Comparison of ENCODE assay signal across 16 mouse cellular contexts in genomic region chr8:103408411-103408810, GRCm38 (mm10).
DNase-seq lines count a peak whose midpoint lies in the region; ATAC-seq and TF ChIP-seq lines count a peak whose summit lies in the region.
"Had no signal": no experiment of that assay in that cellular context is flagged by ENCODE, and none has a peak within 500 bp of the region (broad histone marks: within the 10 kb centered on the region; RNA-seq: fewer than 3 reads in every experiment).

No protein-coding gene starts in this region.

- no peaks in the 10 kb centered on the region for H3K27me3 ChIP-seq in heart, embryonic 12.5 days (replicated peaks)
- no peaks in the 10 kb centered on the region for H3K27me3 ChIP-seq in lung, embryonic 14.5 days (ENCODE audit: insufficient read depth, low read length)
- H3K27me3 ChIP-seq in embryonic facial prominence, embryonic 10.5 days (replicated peaks; ENCODE audit: low read depth, poor library complexity, severe bottlenecking), result no peaks in the 10 kb centered on the region
- H3K27me3 ChIP-seq in limb, embryonic 14.5 days (ENCODE audit: control insufficient read depth, insufficient read depth, low read length), result no peaks in the 10 kb centered on the region
- H3K27me3 ChIP-seq in midbrain, embryonic 13.5 days, result no peaks in the 10 kb centered on the region
- H3K27me3 ChIP-seq in forebrain, embryonic 15.5 days, result no peaks in the 10 kb centered on the region
- H3K27me3 ChIP-seq: forebrain, embryonic 12.5 days; hindbrain, embryonic 12.5 days had no signal

- H3K9me3 ChIP-seq in heart, embryonic 12.5 days (replicated peaks), result no peaks in the 10 kb centered on the region
- no peaks in the 10 kb centered on the region for H3K9me3 ChIP-seq in lung, embryonic 14.5 days (ENCODE audit: low read depth, low read length)
- H3K9me3 ChIP-seq in embryonic facial prominence, embryonic 10.5 days, result no peaks in the 10 kb centered on the region
- no peaks in the 10 kb centered on the region for H3K9me3 ChIP-seq in limb, embryonic 14.5 days (ENCODE audit: control insufficient read depth, low read length)
- H3K9me3 ChIP-seq in midbrain, embryonic 13.5 days, result no peaks in the 10 kb centered on the region
- H3K9me3 ChIP-seq in forebrain, embryonic 15.5 days, result no peaks in the 10 kb centered on the region
- H3K9me3 ChIP-seq: forebrain, embryonic 12.5 days; hindbrain, embryonic 12.5 days had no signal

- H3K9ac ChIP-seq in heart, embryonic 12.5 days, result no peak overlapping the region
- no peak overlapping the region for H3K9ac ChIP-seq in lung, embryonic 14.5 days
- H3K9ac ChIP-seq in limb, embryonic 14.5 days (ENCODE audit: low read depth, low read length, severe bottlenecking), result no peak overlapping the region
- no peak overlapping the region for H3K9ac ChIP-seq in midbrain, embryonic 13.5 days (replicated peaks)
- H3K9ac ChIP-seq in forebrain, embryonic 15.5 days (replicated peaks), result no peak overlapping the region
- H3K9ac ChIP-seq: forebrain, embryonic 12.5 days; hindbrain, embryonic 12.5 days had no signal

- H3K4me2 ChIP-seq in heart, embryonic 12.5 days, result no peak overlapping the region
- H3K4me2 ChIP-seq in lung, embryonic 14.5 days, result no peak overlapping the region
- no peak overlapping the region for H3K4me2 ChIP-seq in limb, embryonic 14.5 days (replicated peaks; ENCODE audit: low read depth, low read length, severe bottlenecking)
- no peak overlapping the region for H3K4me2 ChIP-seq in midbrain, embryonic 13.5 days (replicated peaks)
- no peak overlapping the region for H3K4me2 ChIP-seq in forebrain, embryonic 15.5 days (replicated peaks)
- H3K4me2 ChIP-seq: forebrain, embryonic 12.5 days; hindbrain, embryonic 12.5 days had no signal

- H3K36me3 ChIP-seq in heart, embryonic 12.5 days, result no peaks in the 10 kb centered on the region
- H3K36me3 ChIP-seq in lung, embryonic 14.5 days (ENCODE audit: insufficient read depth), result no peaks in the 10 kb centered on the region
- no peaks in the 10 kb centered on the region for H3K36me3 ChIP-seq in embryonic facial prominence, embryonic 10.5 days (replicated peaks)
- H3K36me3 ChIP-seq in limb, embryonic 14.5 days (ENCODE audit: control insufficient read depth, insufficient read depth, low read length), result no peaks in the 10 kb centered on the region
- no peaks in the 10 kb centered on the region for H3K36me3 ChIP-seq in midbrain, embryonic 13.5 days
- no peaks in the 10 kb centered on the region for H3K36me3 ChIP-seq in forebrain, embryonic 15.5 days
- H3K36me3 ChIP-seq: forebrain, embryonic 12.5 days; hindbrain, embryonic 12.5 days had no signal

- intact Hi-C loops in heart, postnatal 14 days (cut with DNase I), result no loop called here

- 68% methylated on average over 3 of the region's 3 CpGs for WGBS in heart, embryonic 12.5 days
- WGBS in lung, embryonic 14.5 days, result 45% methylated on average over 3 of the region's 3 CpGs
- WGBS in embryonic facial prominence, embryonic 10.5 days, result 46% methylated on average over 3 of the region's 3 CpGs
- 52% methylated on average over 3 of the region's 3 CpGs for WGBS in limb, embryonic 14.5 days
- 86% methylated on average over 3 of the region's 3 CpGs for WGBS in midbrain, embryonic 13.5 days
- WGBS in forebrain, embryonic 15.5 days, result 89% methylated on average over 3 of the region's 3 CpGs

- H3K4me3 ChIP-seq in heart, embryonic 12.5 days, result no peak overlapping the region
- H3K4me3 ChIP-seq in lung, embryonic 14.5 days (ENCODE audit: low read depth, low read length), result no peak overlapping the region
- no peak overlapping the region for H3K4me3 ChIP-seq in embryonic facial prominence, embryonic 10.5 days
- no peak overlapping the region for H3K4me3 ChIP-seq in limb, embryonic 14.5 days (replicated peaks; ENCODE audit: low read length)
- H3K4me3 ChIP-seq in midbrain, embryonic 13.5 days (replicated peaks), result no peak overlapping the region
- no peak overlapping the region for H3K4me3 ChIP-seq in forebrain, embryonic 15.5 days
- H3K4me3 ChIP-seq: forebrain, embryonic 12.5 days; hindbrain, embryonic 12.5 days had no signal

- TF ChIP-seq CTCF in lung, embryonic 14.5 days (IDR thresholded peaks at IDR 0.05; ENCODE audit: low read depth), result no peak

- ATAC-seq in heart, embryonic 12.5 days (ENCODE audit: insufficient number of reproducible peaks, low FRiP score), result no peak
- no peak for ATAC-seq in lung, embryonic 14.5 days (ENCODE audit: insufficient read depth)
- no peak for ATAC-seq in limb, embryonic 14.5 days (ENCODE audit: low FRiP score, low read depth)
- no peak for ATAC-seq in midbrain, embryonic 13.5 days
- ATAC-seq in forebrain, embryonic 15.5 days (replicated peaks), result no peak
- ATAC-seq: midbrain, embryonic 16.5 days had no signal

- H3K27ac ChIP-seq in heart, embryonic 12.5 days (ENCODE audit: poor library complexity, severe bottlenecking), result peak overlapping the region; percentile 62
- peak overlapping the region; percentile 38 for H3K27ac ChIP-seq in lung, embryonic 14.5 days (ENCODE audit: low read depth)
- H3K27ac ChIP-seq in embryonic facial prominence, embryonic 10.5 days (replicated peaks), result peak overlapping the region; percentile 79
- H3K27ac ChIP-seq in limb, embryonic 14.5 days (replicated peaks; ENCODE audit: low read depth, low read length), result peak overlapping the region; percentile 53
- H3K27ac ChIP-seq in midbrain, embryonic 13.5 days, result no peak overlapping the region
- no peak overlapping the region for H3K27ac ChIP-seq in forebrain, embryonic 15.5 days (replicated peaks)
- H3K27ac ChIP-seq: forebrain, embryonic 12.5 days; hindbrain, embryonic 12.5 days; macrophage had no signal

- peaks cover 31% of the 10 kb centered on the region for H3K4me1 ChIP-seq in heart, embryonic 12.5 days (replicated peaks)
- H3K4me1 ChIP-seq in lung, embryonic 14.5 days (ENCODE audit: insufficient read depth), result peaks cover 9% of the 10 kb centered on the region; the same call in 1 of the 2 replicates
- peaks cover 37% of the 10 kb centered on the region for H3K4me1 ChIP-seq in embryonic facial prominence, embryonic 10.5 days
- H3K4me1 ChIP-seq in limb, embryonic 14.5 days (ENCODE audit: control insufficient read depth, insufficient read depth, low read length), result 0 out of 2 replicates have a peak, but pooled peaks cover 7% of the 10 kb centered on the region
- no peaks in the 10 kb centered on the region for H3K4me1 ChIP-seq in midbrain, embryonic 13.5 days (replicated peaks)
- no peaks in the 10 kb centered on the region for H3K4me1 ChIP-seq in forebrain, embryonic 15.5 days
- H3K4me1 ChIP-seq: forebrain, embryonic 12.5 days had no signal

- DNase-seq in heart, postnatal 14 days, result no peak
- DNase-seq in lung, embryonic 14.5 days, result no peak
- DNase-seq in lung, postnatal 10 days, result no peak
- peak; percentile 53 for DNase-seq in embryonic facial prominence, embryonic 10.5 days (ENCODE audit: low spot score)
- no peak for DNase-seq in limb, embryonic 14.5 days (ENCODE audit: low spot score)
- DNase-seq: cerebellum, adult 11 months; gastrocnemius, postnatal 10 days; right cerebral cortex, adult 18-20 months; thymus, postnatal 14 days had no signal

- no peak for TF ChIP-seq POLR2A in limb, embryonic 14.5 days (IDR thresholded peaks at IDR 0.05; ENCODE audit: borderline replicate concordance, extremely low read depth, insufficient read depth, insufficient read length)

Comparison
In these comparisons a context has a peak if more than half of its experiments do, and no peak if none do; other contexts are left out.
1. H3K27ac ChIP-seq: peak in heart, embryonic 12.5 days (single experiment), lung, embryonic 14.5 days (single experiment), embryonic facial prominence, embryonic 10.5 days (single experiment) and limb, embryonic 14.5 days (single experiment); none in midbrain, embryonic 13.5 days (single experiment) and forebrain, embryonic 15.5 days (single experiment).